Mouse (Mus musculus): ENCODE data around the gene Ino80d.
A peak's percentile ranks its signal among the peaks of the same experiment; 100 is the strongest.

Gene Ino80d

GRCm38 (mm10) chr1:63107614-63108327, 6.7 kb downstream of the Ino80d start:
- no peak for DNase-seq (ENCODE audit: low spot score)

- DNase-seq (ENCODE audit: low spot score) = no peak
These were observed 11.6 kb downstream of the Ino80d start for GRCm38 (mm10) chr1:63102758-63103451.

DNA sequence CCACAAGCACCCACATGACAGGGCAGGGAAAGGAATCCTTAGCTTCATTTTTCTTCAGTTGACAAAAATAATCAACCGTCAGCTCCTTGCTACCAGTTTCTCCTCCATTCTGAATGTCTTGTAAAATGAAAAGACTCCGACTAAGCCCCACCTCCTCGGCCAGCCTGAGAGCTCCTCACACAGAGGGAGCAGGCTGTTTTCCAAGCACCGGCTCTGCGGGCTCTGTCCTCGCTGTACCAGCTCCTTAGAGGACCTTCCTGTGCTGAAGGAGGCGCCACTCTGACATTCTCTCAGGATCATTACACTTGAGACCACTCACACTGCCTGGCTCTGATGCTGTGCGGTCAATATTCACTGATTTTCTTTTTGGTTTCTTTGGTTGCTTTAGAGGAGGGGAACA, 14.3 kb downstream of the Ino80d start:
- no peak for DNase-seq (ENCODE audit: low spot score)

DNA sequence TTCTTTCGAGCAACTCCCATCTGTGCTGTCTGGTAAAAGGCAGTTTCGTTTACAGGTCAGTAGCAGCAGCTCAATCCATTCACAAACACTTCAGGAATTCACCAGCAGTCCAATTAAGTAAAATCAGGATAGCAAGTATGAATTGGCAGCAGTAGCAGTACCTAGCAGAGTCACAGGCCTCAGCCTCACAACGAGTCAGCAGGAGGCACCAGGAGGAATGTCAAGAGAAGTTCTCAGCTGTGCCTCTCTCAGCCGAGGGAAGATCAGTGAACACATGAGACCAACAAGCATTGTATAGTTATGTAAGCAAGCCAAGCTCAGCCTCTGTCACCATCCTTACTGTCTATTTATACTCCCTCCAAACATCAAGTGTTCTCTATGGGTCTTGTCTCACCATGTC, 15.6 kb downstream of the Ino80d start:
- no peak for DNase-seq (ENCODE audit: low spot score)

DNA sequence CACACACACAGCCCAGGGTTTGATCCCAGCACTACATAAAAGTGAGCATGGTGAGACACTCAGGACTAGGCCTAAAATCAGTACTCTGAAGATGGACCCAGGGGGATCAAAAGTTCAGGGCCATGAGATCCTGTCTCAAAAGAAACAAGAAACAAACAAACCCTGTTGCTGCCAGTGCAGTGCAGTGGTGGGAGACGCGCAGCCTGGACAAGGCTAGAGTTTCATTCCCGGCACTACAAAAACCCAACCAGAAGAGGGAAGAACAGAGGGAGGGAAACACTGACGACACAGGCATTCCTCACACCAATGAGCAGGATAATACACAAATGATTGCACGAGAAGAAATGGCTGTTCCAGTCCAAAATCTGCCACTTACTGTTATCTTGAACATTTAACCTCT, 18.4 kb downstream of the Ino80d start:
- no peak for DNase-seq (ENCODE audit: low spot score)

- no peak for DNase-seq (ENCODE audit: low spot score)
These were observed 24.7 kb downstream of the Ino80d start for GRCm38 (mm10) chr1:63089795-63090194.

DNA sequence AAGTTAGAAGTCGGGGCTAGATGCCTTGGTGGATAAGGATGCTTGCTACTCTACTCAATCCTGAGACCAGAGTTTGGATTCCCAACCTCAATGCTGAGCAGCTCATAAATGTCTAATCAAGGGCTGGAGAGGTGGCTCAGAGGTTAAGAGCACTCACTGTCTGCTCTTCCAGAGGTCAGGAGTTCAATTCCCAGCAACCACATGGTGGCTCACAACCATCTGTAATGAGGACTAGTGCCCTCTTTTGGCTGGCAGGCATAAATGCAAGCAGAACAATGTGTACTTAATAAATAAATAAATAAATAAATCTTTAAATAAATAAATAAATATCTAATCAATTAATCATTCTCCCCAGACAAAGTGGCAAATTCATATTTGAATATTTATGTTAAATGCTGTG, 25.9 kb downstream of the Ino80d start:
- no peak for DNase-seq (ENCODE audit: low spot score)

DNA sequence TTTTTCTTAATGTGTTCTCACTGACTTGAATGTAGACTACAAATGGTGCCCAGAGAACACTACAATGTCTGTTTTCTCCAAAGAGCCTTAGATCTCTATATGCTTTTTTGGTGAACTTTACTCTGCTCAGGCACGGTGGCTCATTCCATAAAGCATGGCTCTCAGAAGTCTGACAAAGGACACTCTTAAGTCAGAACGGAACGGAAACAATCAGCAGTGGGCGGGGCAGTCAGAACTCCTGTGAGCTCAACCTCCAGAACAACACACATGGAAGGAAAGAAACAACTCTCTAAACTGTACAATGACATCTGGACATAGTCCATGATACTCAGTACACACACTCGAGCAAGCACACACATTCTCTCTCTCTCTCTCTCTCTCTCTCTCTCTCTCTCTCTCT, 34.2 kb downstream of the Ino80d start:
- no peak for DNase-seq (ENCODE audit: low spot score)

- DNase-seq (ENCODE audit: low spot score) = no peak
These were observed 38.1 kb downstream of the Ino80d start for GRCm38 (mm10) chr1:63076383-63076782.

DNA sequence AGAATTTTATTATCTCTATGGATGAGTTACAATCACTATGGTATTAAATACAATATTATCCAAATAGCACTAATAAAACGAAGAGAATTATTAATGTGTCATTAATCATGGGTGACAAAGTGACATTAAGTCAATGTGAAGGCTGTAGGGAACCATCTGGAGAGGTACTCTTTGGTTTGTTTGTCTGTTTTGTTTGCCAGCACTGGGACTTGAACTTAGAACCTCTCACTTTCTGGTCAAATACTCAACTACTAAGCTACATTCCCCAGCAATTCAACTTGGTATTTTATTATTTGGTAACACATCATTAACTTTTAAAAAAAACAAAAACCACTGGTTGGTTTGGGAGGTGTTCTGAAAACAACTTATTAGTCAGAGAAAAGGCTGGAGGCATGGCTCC, 43.1 kb downstream of the Ino80d start:
- no peak for DNase-seq (ENCODE audit: low spot score)

- DNase-seq (ENCODE audit: low spot score) = no peak
These were observed 56.1 kb downstream of the Ino80d start for GRCm38 (mm10) chr1:63058361-63058760.

- DNase-seq (ENCODE audit: low spot score) = no peak
These were observed 56.6 kb downstream of the Ino80d start for GRCm38 (mm10) chr1:63057849-63058248.

DNA sequence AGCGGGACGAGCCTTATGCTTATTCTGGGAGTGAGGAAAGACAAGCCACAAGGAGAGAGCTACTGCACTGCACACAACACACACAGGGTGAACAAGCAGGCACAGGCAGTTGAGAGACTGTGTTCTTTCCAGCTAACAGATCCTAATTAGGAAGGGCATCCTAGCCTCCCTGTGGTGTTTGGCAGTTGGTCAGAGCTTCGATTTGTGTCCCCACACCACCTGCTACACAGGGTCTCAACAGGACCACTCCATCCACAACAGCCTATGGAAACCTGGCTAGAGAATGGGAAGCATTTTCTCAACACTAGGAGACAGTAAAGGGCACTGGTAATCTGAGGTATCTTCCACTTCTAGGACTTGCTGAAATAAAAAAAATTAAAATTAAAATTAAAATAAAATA, 57.1 kb downstream of the Ino80d start:
- no peak for DNase-seq (ENCODE audit: low spot score)

- peak; percentile 22 for DNase-seq (ENCODE audit: low spot score)
These were observed 59.1 kb downstream of the Ino80d start for GRCm38 (mm10) chr1:63055386-63055785.

- no peak for DNase-seq (ENCODE audit: low spot score)
These were observed 63.6 kb downstream of the Ino80d start for GRCm38 (mm10) chr1:63050866-63051265.

DNA sequence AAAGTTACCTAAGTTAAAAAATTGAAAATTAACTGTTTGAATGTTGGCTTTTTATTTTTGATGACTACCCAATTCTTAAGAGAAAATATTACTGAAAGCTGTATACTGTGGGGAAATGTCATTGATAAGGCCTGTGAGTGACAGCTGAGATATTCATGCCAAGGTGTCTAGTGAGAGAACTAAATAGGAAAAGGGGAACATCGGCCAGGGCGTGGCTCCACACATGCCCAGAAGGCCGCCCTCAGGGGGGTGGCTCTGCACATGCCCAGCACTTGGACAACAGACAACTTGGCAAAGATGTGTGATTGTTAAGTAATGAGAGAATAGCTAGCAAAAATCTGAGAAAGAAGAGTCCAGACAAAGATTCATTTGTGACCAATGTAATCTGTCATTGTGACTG, 64.5 kb downstream of the Ino80d start:
- DNase-seq (ENCODE audit: low spot score) = no peak

- DNase-seq (ENCODE audit: low spot score) = no peak
These were observed 66.5 kb downstream of the Ino80d start for GRCm38 (mm10) chr1:63047983-63048382.

DNA sequence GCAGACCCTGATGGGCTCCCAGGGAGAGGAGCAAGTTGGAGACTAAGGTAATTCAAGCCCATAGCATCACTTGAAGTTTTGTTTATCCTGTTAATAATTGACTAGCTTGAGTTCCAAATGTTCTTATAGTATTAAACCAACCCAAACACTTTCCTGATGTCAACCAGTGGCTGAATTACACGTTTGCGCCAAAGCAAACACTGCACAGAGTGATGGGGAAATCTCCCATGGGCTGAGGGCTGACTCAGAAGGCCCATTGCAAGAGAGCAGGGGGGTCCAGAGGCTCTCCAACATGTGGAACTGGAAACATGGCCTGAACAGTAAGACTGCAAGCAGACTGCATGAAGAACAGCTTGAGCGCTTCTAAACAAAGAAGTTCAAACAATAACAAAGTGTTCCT, 81.5 kb downstream of the Ino80d start:
- DNase-seq (ENCODE audit: low spot score) = no peak

GRCm38 (mm10) chr1:63019916-63020315, 94.6 kb downstream of the Ino80d start:
- DNase-seq (ENCODE audit: low spot score) = no peak

GRCm38 (mm10) chr1:63005013-63005646, 109.3 kb downstream of the Ino80d start:
- no peak for DNase-seq (ENCODE audit: low spot score)

DNA sequence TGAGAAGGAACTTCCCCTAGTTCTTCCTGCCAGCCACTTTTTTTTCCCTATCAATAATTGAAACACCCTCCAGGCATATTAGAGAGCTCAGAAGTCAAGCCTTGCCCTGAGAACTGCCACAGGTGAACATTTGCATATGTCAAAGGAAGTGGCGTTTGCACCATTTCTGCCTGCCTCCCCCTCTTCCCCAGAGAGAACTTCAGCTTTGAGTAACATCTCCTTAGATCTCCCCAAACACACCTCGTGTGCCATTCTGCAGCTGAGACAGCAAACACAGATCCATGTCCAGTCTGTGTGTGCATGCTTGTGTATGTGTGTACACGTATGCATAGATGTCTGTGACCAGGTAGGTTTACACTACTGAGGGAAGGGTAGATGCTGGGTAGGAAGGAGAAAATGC, 112.6 kb downstream of the Ino80d start:
- no peak for DNase-seq (ENCODE audit: low spot score)

GRCm38 (mm10) chr1:62993348-62993747, 121.1 kb downstream of the Ino80d start:
- DNase-seq (ENCODE audit: low spot score) = no peak

GRCm38 (mm10) chr1:62992648-62993047, 121.8 kb downstream of the Ino80d start:
- no peak for DNase-seq (ENCODE audit: low spot score)
